Mouse (Mus musculus) bone marrow, adult 2 months (tissue): ENCODE results near the gene Klhdc10.

Experiments used
- CTCF ChIP-seq: fragments of 200-500 bp; IDR thresholded peaks from 2 replicates; pipeline ENCODE4 v1.5.1; 2011; ENCODE audit warnings: low read length, control low read depth; ENCODE audit not compliant: control insufficient read depth, insufficient read depth
- POLR2A ChIP-seq: fragments of 200-500 bp; IDR thresholded peaks from 2 replicates; pipeline ENCODE4 v1.6.1; 2011; ENCODE audit warnings: low read depth, mild to moderate bottlenecking, control low read depth, low read length, borderline replicate concordance; ENCODE audit not compliant: control insufficient read depth

DNA sequence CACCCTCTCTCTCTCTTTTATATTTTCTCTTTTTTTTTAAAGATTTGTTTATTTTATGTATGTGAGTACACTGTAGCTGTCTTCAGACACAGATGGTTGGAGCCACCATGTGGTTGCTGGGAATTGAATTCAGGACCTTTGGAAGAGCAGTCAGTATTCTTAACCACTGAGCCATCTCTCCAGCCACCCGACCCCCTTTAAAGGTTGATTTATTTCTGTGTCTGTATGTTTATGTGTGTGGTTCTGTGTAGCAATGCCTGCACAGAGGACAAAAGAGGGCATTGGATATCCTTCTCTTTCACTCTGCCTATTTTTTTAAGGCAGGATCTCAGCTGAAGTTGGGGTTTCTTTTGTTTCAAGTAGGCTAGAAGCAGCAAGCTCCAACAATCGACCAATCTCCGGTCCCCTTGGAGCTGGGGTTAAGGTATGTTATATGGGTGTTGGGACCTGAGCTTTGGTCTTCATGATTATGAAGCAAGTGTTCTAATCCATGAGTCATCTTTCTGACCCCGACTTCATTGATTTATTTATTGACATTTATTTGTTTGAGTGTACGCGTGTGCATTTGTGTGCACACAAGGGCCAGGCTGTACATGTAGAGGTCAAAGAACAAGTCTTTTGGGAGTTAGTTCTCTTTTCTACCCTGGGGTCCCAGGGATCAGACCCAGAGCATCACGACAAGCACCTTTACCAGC lies 7.9 kb downstream of the Klhdc10 start:
- TF ChIP-seq CTCF, result no peak
- TF ChIP-seq POLR2A, result no peak
